Mouse (Mus musculus): ENCODE measurements around the gene Plpp3. TPM values are rescaled to one million over a fixed set of nuclear protein-coding genes. Genes with fewer than 3 reads are reported as not detected.

Gene Plpp3
- polyA plus RNA-seq, 1 experiment from 2014 or later = 60.2 TPM

DNA sequence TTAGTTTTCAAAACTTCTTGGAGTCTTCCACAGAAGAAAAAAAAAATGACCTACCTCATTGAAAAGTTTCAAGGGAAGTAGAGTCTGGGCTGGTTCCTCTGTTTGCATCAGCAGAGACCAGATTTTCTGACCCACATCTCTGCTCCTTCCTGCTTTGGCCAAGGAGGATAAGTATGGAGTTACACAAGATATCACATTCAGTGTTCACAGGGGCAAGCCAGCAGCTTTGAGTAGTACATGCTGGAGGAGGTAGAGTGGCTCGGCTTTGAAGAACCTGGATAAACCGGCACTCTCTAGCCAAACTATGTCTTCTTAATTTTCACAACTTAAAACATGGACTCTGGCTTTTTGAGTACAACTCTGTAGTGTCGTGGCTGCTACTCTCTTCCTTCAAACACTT, 3.9 kb upstream of the Plpp3 start:
- DNase-seq (ENCODE audit: low spot score) (no peak), ATAC-seq (ENCODE audit: low FRiP score, low TSS enrichment) (no peak)
- Histone ChIP-seq H3K27ac (replicated peaks) (no peak overlapping the region), H3K27me3 (ENCODE audit: control insufficient read depth, insufficient read depth, low read length) (no peaks in the 10 kb centered on the region), H3K4me2 (replicated peaks; ENCODE audit: low read depth) (no peak overlapping the region), H3K4me1 (replicated peaks; ENCODE audit: control insufficient read depth, insufficient read depth) (no peaks in the 10 kb centered on the region), H3K9me3 (ENCODE audit: control insufficient read depth, low read length) (no peaks in the 10 kb centered on the region), H3K9ac (ENCODE audit: low read length) (no peak overlapping the region), H3K4me3 (ENCODE audit: low read depth, low read length) (no peak overlapping the region), H3K36me3 (ENCODE audit: control insufficient read depth, insufficient read depth, low read length) (no peaks in the 10 kb centered on the region)
- 79% methylated on average over 3 of the region's 3 CpGs for WGBS
- TF ChIP-seq EP300 (optimal IDR thresholded peaks at IDR 0.05) (no peak), CTCF (IDR thresholded peaks at IDR 0.05; ENCODE audit: low read depth) (no peak)

DNA sequence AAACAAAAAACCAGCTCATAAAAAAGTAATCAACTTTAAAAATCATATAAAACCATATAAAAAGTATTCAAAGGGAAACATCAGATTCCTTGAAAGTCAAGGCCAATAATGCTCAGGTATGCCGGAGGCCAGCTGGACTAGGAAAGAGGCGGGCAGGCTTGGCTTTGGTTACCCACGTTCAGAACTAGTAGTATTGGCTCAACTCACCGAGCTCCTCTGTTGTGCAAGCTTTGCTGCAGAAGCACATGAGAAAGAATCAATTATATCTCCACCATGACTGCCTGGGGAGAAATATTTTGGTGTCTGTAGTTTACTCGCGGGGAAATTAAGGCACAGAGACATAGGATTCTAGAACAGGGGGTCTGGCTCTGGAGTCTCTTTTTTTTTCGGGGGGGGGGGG, 866 bp upstream of the Plpp3 start:
- DNase-seq (ENCODE audit: low spot score) (no peak), ATAC-seq (ENCODE audit: low FRiP score, low TSS enrichment) (no peak)
- TF ChIP-seq CTCF (IDR thresholded peaks at IDR 0.05; ENCODE audit: low read depth) = no peak
- 74% methylated on average over 7 of the region's 7 CpGs for WGBS
- Histone ChIP-seq H3K27me3 (ENCODE audit: control insufficient read depth, insufficient read depth, low read length) (no peaks in the 10 kb centered on the region), H3K9me3 (ENCODE audit: control insufficient read depth, low read length) (no peaks in the 10 kb centered on the region), H3K4me3 (ENCODE audit: low read depth, low read length) (no peak overlapping the region), H3K36me3 (ENCODE audit: control insufficient read depth, insufficient read depth, low read length) (no peaks in the 10 kb centered on the region), H3K27ac (replicated peaks) (no peak overlapping the region), H3K4me2 (replicated peaks; ENCODE audit: low read depth) (no peak overlapping the region), H3K4me1 (replicated peaks; ENCODE audit: control insufficient read depth, insufficient read depth) (no peaks in the 10 kb centered on the region), H3K9ac (ENCODE audit: low read length) (no peak overlapping the region)

DNA sequence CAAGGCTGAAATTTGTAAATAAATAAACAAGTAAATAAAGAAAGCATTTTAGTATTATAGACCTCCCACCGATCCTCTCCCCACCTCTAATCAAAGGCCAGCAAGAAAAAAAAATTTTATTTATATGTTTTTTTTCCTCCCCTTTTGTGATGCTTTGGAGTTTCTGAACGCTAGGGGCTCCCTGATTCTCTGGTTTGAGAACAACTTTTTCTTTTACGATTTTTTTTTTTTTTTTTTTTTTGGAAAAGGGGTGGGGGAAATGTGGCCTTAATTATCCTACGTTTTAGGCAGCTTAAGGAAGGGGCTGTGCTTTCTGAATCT, 232 bp upstream of the Plpp3 start:
- ATAC-seq (ENCODE audit: low FRiP score, low TSS enrichment) (no peak), DNase-seq (ENCODE audit: low spot score) (no peak)
- H3K27ac ChIP-seq (replicated peaks) = peak overlapping the region; percentile 95
- no peaks in the 10 kb centered on the region for H3K9me3 ChIP-seq (ENCODE audit: control insufficient read depth, low read length)
- no peaks in the 10 kb centered on the region for H3K36me3 ChIP-seq (ENCODE audit: control insufficient read depth, insufficient read depth, low read length)
- 0% methylated on average over 4 of the region's 4 CpGs for WGBS
- H3K9ac ChIP-seq (ENCODE audit: low read length) = peak overlapping the region; percentile 91; the same call in 1 of the 2 replicates
- H3K4me3 ChIP-seq (ENCODE audit: low read depth, low read length) = peak overlapping the region; percentile 88
- H3K27me3 ChIP-seq (ENCODE audit: control insufficient read depth, insufficient read depth, low read length) = no peaks in the 10 kb centered on the region
- peak overlapping the region; percentile 69 for H3K4me2 ChIP-seq (replicated peaks; ENCODE audit: low read depth)
- no peaks in the 10 kb centered on the region for H3K4me1 ChIP-seq (replicated peaks; ENCODE audit: control insufficient read depth, insufficient read depth)
- peak; percentile 69 for TF ChIP-seq CTCF (IDR thresholded peaks at IDR 0.05; ENCODE audit: low read depth)
- peak; percentile 70 for TF ChIP-seq EP300 (optimal IDR thresholded peaks at IDR 0.05)

DNA sequence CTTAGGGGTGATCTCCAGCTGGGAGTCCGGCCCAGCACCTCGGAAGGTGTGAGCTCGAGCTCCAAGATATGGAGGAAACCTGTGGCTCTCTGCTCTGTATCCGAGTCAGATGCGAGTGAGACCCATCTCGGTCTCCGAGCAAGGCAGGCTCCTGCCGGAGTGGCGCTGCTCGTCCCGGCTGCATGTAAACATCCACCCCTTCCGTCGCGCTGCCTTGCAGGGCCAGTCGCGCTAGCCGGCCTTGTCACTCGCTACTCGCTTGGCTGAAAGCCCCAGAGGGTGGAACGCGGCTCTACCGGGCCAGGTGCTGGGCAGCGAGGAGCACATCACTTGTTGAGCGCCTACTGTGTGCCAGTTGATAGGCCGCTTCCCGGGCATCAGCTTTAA, 1.0 kb downstream of the Plpp3 start:
- TF ChIP-seq EP300 (optimal IDR thresholded peaks at IDR 0.05) (no peak), CTCF (IDR thresholded peaks at IDR 0.05; ENCODE audit: low read depth) (peak; percentile 59)
- Histone ChIP-seq H3K4me3 (ENCODE audit: low read depth, low read length) (peak overlapping the region; percentile 88), H3K9me3 (ENCODE audit: control insufficient read depth, low read length) (no peaks in the 10 kb centered on the region), H3K36me3 (ENCODE audit: control insufficient read depth, insufficient read depth, low read length) (no peaks in the 10 kb centered on the region), H3K4me2 (replicated peaks; ENCODE audit: low read depth) (peak overlapping the region; percentile 69), H3K4me1 (replicated peaks; ENCODE audit: control insufficient read depth, insufficient read depth) (no peaks in the 10 kb centered on the region), H3K27me3 (ENCODE audit: control insufficient read depth, insufficient read depth, low read length) (no peaks in the 10 kb centered on the region), H3K9ac (ENCODE audit: low read length) (peak overlapping the region; percentile 91), H3K27ac (replicated peaks) (peak overlapping the region; percentile 95)
- ATAC-seq (ENCODE audit: low FRiP score, low TSS enrichment) (peak; percentile 82), DNase-seq (ENCODE audit: low spot score) (peak; percentile 87)
- under 1% methylated on average over 26 of the region's 26 CpGs for WGBS

DNA sequence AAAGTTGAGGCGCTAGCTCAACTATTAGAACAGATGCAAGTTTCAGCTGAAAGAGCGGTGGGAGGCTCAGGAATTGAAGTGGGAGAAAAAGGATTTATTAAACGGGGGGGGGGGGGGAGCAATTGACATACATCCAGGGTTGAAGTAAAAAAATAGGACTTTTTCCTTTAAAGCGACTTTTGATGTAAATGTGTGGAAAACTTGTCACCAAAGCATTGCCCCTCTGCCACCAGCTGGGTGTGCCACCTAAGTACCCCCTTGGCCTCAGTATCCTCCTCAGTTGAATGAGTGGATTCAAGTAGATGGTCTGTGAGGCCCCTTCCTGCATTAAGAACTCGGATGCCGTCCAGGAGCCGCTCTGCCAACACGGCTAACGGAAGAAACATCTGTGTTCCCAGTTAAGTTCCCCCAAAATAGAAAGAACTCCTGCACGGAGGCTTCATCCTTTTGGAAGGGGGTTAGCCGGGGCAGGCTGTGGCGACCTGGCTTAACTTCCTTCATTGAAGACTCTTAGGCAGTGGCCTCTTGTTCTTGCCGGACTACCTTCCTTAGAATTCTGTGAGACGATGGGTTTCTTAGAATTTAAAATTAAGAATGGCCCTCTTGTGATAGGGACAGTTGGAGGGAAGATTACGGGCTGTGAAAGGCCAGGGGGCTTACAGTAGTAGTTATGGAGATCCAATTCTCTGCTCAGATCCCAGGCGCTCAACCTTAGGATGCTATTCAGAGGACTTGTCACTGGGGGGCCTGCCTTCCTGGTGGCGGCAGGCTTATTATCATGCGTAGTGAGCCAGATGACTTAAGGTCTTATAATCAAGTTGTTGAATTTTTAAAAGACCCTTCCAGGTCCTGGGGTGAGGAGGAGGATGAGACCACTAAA, 1.7 kb downstream of the Plpp3 start:
- H3K9ac ChIP-seq (ENCODE audit: low read length) = peak overlapping the region; percentile 91
- H3K27ac ChIP-seq (replicated peaks) = peak overlapping the region; percentile 95
- ATAC-seq (ENCODE audit: low FRiP score, low TSS enrichment) = no peak
- no peaks in the 10 kb centered on the region for H3K36me3 ChIP-seq (ENCODE audit: control insufficient read depth, insufficient read depth, low read length)
- H3K27me3 ChIP-seq (ENCODE audit: control insufficient read depth, insufficient read depth, low read length) = no peaks in the 10 kb centered on the region
- peak; percentile 24 for DNase-seq (ENCODE audit: low spot score)
- WGBS = 5% methylated on average over 17 of the region's 18 CpGs
- H3K4me1 ChIP-seq (replicated peaks; ENCODE audit: control insufficient read depth, insufficient read depth) = no peaks in the 10 kb centered on the region
- peak overlapping the region; percentile 69 for H3K4me2 ChIP-seq (replicated peaks; ENCODE audit: low read depth)
- H3K9me3 ChIP-seq (ENCODE audit: control insufficient read depth, low read length) = no peaks in the 10 kb centered on the region
- peak overlapping the region; percentile 88 for H3K4me3 ChIP-seq (ENCODE audit: low read depth, low read length)
- TF ChIP-seq CTCF (IDR thresholded peaks at IDR 0.05; ENCODE audit: low read depth) = peak; percentile 59
- no peak for TF ChIP-seq EP300 (optimal IDR thresholded peaks at IDR 0.05)

DNA sequence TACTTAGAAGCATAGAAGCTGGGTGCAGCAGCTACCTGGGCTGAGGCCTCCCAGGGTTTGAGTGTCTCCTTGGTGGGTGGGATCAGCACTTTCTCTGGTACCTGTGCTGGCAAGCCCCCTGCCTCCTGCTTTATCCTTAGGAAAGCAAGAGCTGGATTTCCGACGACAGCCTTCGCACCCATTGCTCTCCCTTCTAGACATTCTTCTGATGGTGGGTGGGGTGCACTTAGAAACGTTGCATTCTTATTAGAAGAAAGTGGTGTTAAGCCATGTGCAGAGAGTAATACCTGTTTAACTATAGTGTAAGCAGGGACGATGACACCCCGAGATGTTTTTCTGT, 2.4 kb downstream of the Plpp3 start:
- H3K36me3 ChIP-seq (ENCODE audit: control insufficient read depth, insufficient read depth, low read length) = no peaks in the 10 kb centered on the region
- H3K27ac ChIP-seq (replicated peaks) = no peak overlapping the region
- TF ChIP-seq CTCF (IDR thresholded peaks at IDR 0.05; ENCODE audit: low read depth) = no peak
- no peak for TF ChIP-seq EP300 (optimal IDR thresholded peaks at IDR 0.05)
- ATAC-seq (ENCODE audit: low FRiP score, low TSS enrichment) (no peak), DNase-seq (ENCODE audit: low spot score) (no peak)
- WGBS = 34% methylated on average over 6 of the region's 6 CpGs
- no peaks in the 10 kb centered on the region for H3K9me3 ChIP-seq (ENCODE audit: control insufficient read depth, low read length)
- peak overlapping the region; percentile 91 for H3K9ac ChIP-seq (ENCODE audit: low read length)
- H3K4me3 ChIP-seq (ENCODE audit: low read depth, low read length) = peak overlapping the region; percentile 88
- H3K27me3 ChIP-seq (ENCODE audit: control insufficient read depth, insufficient read depth, low read length) = no peaks in the 10 kb centered on the region
- no peaks in the 10 kb centered on the region for H3K4me1 ChIP-seq (replicated peaks; ENCODE audit: control insufficient read depth, insufficient read depth)
- peak overlapping the region; percentile 69 for H3K4me2 ChIP-seq (replicated peaks; ENCODE audit: low read depth)
